Mouse (Mus musculus): ENCODE measurements around the gene Thsd4.

DNA sequence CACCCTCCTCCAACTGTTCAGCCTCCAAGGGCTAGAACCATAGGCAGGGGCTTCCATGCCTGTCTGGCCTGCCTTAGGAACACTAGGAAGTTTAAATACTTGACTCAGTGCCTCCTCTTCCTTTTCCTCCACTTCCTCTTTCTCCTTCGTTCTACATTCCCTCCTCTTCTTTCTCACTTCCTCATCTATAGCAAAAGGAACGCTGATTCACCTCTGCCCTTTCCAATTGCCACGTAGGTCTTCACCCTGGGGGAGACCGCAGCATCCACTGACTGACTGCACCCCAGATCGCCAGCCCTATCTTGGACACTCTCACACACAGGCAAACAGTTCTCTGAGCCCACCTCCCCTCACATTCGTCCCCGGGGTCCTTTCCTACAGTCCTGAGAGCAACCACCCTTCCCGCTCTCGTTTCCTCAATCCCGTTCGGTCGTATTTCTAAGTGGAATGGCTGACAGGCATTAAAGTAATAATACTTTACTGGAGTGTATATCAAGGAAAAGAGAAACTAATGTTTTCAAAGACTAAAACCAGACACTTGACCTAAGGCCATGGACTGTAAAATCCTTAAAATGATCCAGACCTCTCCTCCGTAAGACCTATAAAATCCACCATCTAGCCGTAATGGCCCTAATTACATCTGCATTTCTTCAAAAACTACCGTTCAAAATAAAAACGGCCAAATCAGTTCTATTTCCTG is 29.4 kb downstream of the Thsd4 start:
- TF ChIP-seq CTCF (conservative IDR thresholded peaks at IDR 0.05; ENCODE audit: insufficient read depth, insufficient read length, low read depth, low read length) (no peak), POLR2A (IDR thresholded peaks at IDR 0.05; ENCODE audit: low read depth, low read length) (no peak)
